Mouse (Mus musculus) heart, embryonic 14.5 days (tissue): ENCODE data around the gene Fzd2. TPM values are rescaled to one million over a fixed set of nuclear protein-coding genes. Genes with fewer than 3 reads are reported as not detected.

Experiments
- ATAC-seq: fragments of 200-750 bp; cut with Nextera tagmentation; 2 replicates; pipeline ENCODE4 v1.8.0; 2017; ENCODE audit warnings: low read depth, moderate TSS enrichment; ENCODE audit not compliant: insufficient number of reproducible peaks, insufficient read depth, low FRiP score
- H3K27ac ChIP-seq, 2 experiments: fragments of 200-500 bp in 1 of 2; fragments of 300-500 bp in 1 of 2; sonication (generic) in 1 of 2; replicated peaks in 1 of 2; 2 replicates each; pipeline ENCODE4 v1.5.1; 2012 to 2014; ENCODE audit warnings: low read depth in 2 of 2, low read length in 2 of 2, control low read depth in 1 of 2, mild to moderate bottlenecking in 1 of 2, mixed read lengths in 1 of 2; ENCODE audit not compliant: control insufficient read depth in 1 of 2, insufficient read depth in 1 of 2
- H3K27me3 ChIP-seq: fragments of 300-500 bp; sonication (generic); 2 replicates; pipeline ENCODE4 v1.6.1; 2014; ENCODE audit warnings: mild to moderate bottlenecking, low read length, control low read depth; ENCODE audit not compliant: control insufficient read depth, insufficient read depth
- H3K36me3 ChIP-seq: fragments of 300-500 bp; sonication (generic); 2 replicates; pipeline ENCODE4 v1.6.1; 2014; ENCODE audit warnings: mild to moderate bottlenecking, control low read depth, low read length, mixed read lengths; ENCODE audit not compliant: control insufficient read depth, insufficient read depth
- H3K4me1 ChIP-seq, 2 experiments: fragments of 200-500 bp in 1 of 2; fragments of 300-500 bp in 1 of 2; sonication (generic) in 1 of 2; 2 replicates each; pipeline ENCODE4 v1.6.1; 2012 to 2014; ENCODE audit warnings: low read length in 2 of 2, control low read depth in 1 of 2, mixed read lengths in 1 of 2; ENCODE audit not compliant: control insufficient read depth in 2 of 2, insufficient read depth in 2 of 2
- H3K4me2 ChIP-seq: fragments of 300-500 bp; sonication (generic); 2 replicates; pipeline ENCODE4 v1.6.1; 2014; ENCODE audit warnings: mild to moderate bottlenecking, low read length
- H3K4me3 ChIP-seq, 2 experiments: fragments of 200-500 bp in 1 of 2; fragments of 300-500 bp in 1 of 2; sonication (generic) in 1 of 2; 2 replicates each; pipeline ENCODE4 v1.5.1; 2012 to 2014; ENCODE audit warnings: low read length in 2 of 2, mild to moderate bottlenecking in 2 of 2, control low read depth in 1 of 2, low read depth in 1 of 2, moderate library complexity in 1 of 2; ENCODE audit not compliant: control insufficient read depth in 1 of 2, insufficient read depth in 1 of 2
- H3K9ac ChIP-seq: fragments of 300-500 bp; sonication (generic); 2 replicates; pipeline ENCODE4 v1.6.1; 2014; ENCODE audit warnings: mild to moderate bottlenecking, low read length
- H3K9me3 ChIP-seq: fragments of 300-500 bp; sonication (generic); 2 replicates; pipeline ENCODE4 v1.6.1; 2016; ENCODE audit warnings: low read length, control low read depth; ENCODE audit not compliant: control insufficient read depth
- WGBS: fragments of 180-500 bp; shearing (Covaris S2); extraction: QIAGEN DNeasy Blood & Tissue Kit; methylation state at CpG from one replicate; pipeline ENCODE4 v1.1.7; 2014; 5-methylcytosine and 5-hydroxymethylcytosine counted together
- polyA plus RNA-seq: library from polyadenylated mRNA; unstranded; fragments of >200 nt; fragmentation: Nextera tagmentation; extraction: Ambion mirVana; gene quantifications from 2 replicates; pipeline ENCODE4 v1.2.1, GENCODE M21; 2014

Fzd2 gene
- polyA plus RNA-seq, 1 experiment from 2014 or later = 24.0 TPM

- Histone ChIP-seq H3K36me3 (peaks cover 3% of the 10 kb centered on the region; the same call in 1 of the 2 replicates), H3K27me3 (no peaks in the 10 kb centered on the region), H3K4me1 (peaks cover 22 to 39% of the 10 kb centered on the region in 2 experiments), H3K4me2 (peak overlapping the region; percentile 84; the same call in 1 of the 2 replicates), H3K9me3 (no peaks in the 10 kb centered on the region), H3K4me3 (no peak overlapping the region), H3K27ac (peak overlapping the region in 1 of 2 experiments; percentile 37; a peak in 2 of 4 replicates), H3K9ac (peak overlapping the region; percentile 97)
- ATAC-seq = no peak
- 62% methylated on average over 8 of the region's 8 CpGs for WGBS
These were observed 5.3 kb downstream of the Fzd2 start for GRCm38 (mm10) chr11:102609483-102609882.

- H3K27ac ChIP-seq = peak overlapping the region in 1 of 2 experiments; percentile 37; a peak in 3 of 4 replicates
- H3K4me2 ChIP-seq = no peak overlapping the region
- peak overlapping the region; percentile 41; the same call in 1 of the 2 replicates for H3K9ac ChIP-seq
- ATAC-seq = no peak
- no peak overlapping the region for H3K4me3 ChIP-seq
- peaks cover 22 to 39% of the 10 kb centered on the region in 2 experiments for H3K4me1 ChIP-seq
- H3K27me3 ChIP-seq = no peaks in the 10 kb centered on the region
- WGBS = 48% methylated on average over 4 of the region's 4 CpGs
- H3K9me3 ChIP-seq = no peaks in the 10 kb centered on the region
- peaks cover 3% of the 10 kb centered on the region; the same call in 1 of the 2 replicates for H3K36me3 ChIP-seq
These were observed 6.1 kb downstream of the Fzd2 start for GRCm38 (mm10) chr11:102610260-102610659.

GRCm38 (mm10) chr11:102610675-102611316 lies 6.6 kb downstream of the Fzd2 start:
- no peak overlapping the region for H3K4me3 ChIP-seq
- H3K9ac ChIP-seq = 0 out of 2 replicates have a peak overlapping the region, but pooled peaks have one; percentile 18
- H3K27me3 ChIP-seq = no peaks in the 10 kb centered on the region
- no peak overlapping the region for H3K4me2 ChIP-seq
- peaks cover 22 to 39% of the 10 kb centered on the region in 2 experiments for H3K4me1 ChIP-seq
- peaks cover 3% of the 10 kb centered on the region; the same call in 1 of the 2 replicates for H3K36me3 ChIP-seq
- H3K27ac ChIP-seq = peak overlapping the region; percentile 21 to 37; a peak in 3 of 4 replicates
- 36% methylated on average over 9 of the region's 9 CpGs for WGBS
- ATAC-seq = no peak
- H3K9me3 ChIP-seq = no peaks in the 10 kb centered on the region

GRCm38 (mm10) chr11:102611317-102611705 lies 7.1 kb downstream of the Fzd2 start:
- no peak overlapping the region for H3K4me2 ChIP-seq
- H3K27me3 ChIP-seq = no peaks in the 10 kb centered on the region
- 33% methylated on average over 6 of the region's 6 CpGs for WGBS
- peaks cover 3% of the 10 kb centered on the region; the same call in 1 of the 2 replicates for H3K36me3 ChIP-seq
- no peak overlapping the region for H3K4me3 ChIP-seq
- no peak for ATAC-seq
- no peaks in the 10 kb centered on the region for H3K9me3 ChIP-seq
- 0 out of 2 replicates have a peak overlapping the region, but pooled peaks have one; percentile 18 for H3K9ac ChIP-seq
- H3K27ac ChIP-seq = peak overlapping the region; percentile 21 to 37; a peak in 1 of 4 replicates
- peaks cover 22 to 39% of the 10 kb centered on the region in 2 experiments for H3K4me1 ChIP-seq

- no peak overlapping the region for H3K4me2 ChIP-seq
- no peaks in the 10 kb centered on the region for H3K9me3 ChIP-seq
- H3K9ac ChIP-seq = no peak overlapping the region
- WGBS = 70% methylated on average over 2 of the region's 2 CpGs
- no peaks in the 10 kb centered on the region for H3K27me3 ChIP-seq
- peaks cover 10 to 12% of the 10 kb centered on the region in 2 experiments for H3K4me1 ChIP-seq
- no peak for ATAC-seq
- H3K36me3 ChIP-seq = no peaks in the 10 kb centered on the region
- H3K4me3 ChIP-seq = no peak overlapping the region
- H3K27ac ChIP-seq = no peak overlapping the region
These were observed 15.3 kb downstream of the Fzd2 start for GRCm38 (mm10) chr11:102619449-102619848.

- Histone ChIP-seq H3K36me3 (no peaks in the 10 kb centered on the region), H3K4me3 (peak overlapping the region; percentile 19 to 27), H3K4me2 (peak overlapping the region; percentile 64), H3K27ac (peak overlapping the region; percentile 91 to 94), H3K4me1 (peaks cover 20 to 23% of the 10 kb centered on the region in 2 experiments), H3K27me3 (no peaks in the 10 kb centered on the region), H3K9ac (peak overlapping the region; percentile 62), H3K9me3 (no peaks in the 10 kb centered on the region)
- WGBS = 6% methylated on average over 17 of the region's 17 CpGs
- peak; percentile 69 for ATAC-seq
These were observed 19.9 kb downstream of the Fzd2 start for GRCm38 (mm10) chr11:102623876-102624789.

GRCm38 (mm10) chr11:102624888-102625407 lies 20.8 kb downstream of the Fzd2 start:
- Histone ChIP-seq H3K27ac (peak overlapping the region; percentile 91 to 94), H3K9me3 (no peaks in the 10 kb centered on the region), H3K4me2 (peak overlapping the region; percentile 64), H3K27me3 (no peaks in the 10 kb centered on the region), H3K9ac (0 out of 2 replicates have a peak overlapping the region, but pooled peaks have one; percentile 62), H3K36me3 (no peaks in the 10 kb centered on the region), H3K4me1 (peaks cover 22 to 28% of the 10 kb centered on the region in 2 experiments), H3K4me3 (no peak overlapping the region)
- 30% methylated on average over 14 of the region's 14 CpGs for WGBS
- 0 out of 2 replicates have a peak, but pooled peaks have one; percentile 12 for ATAC-seq
